ENCODE assay signal across 8 mouse cellular contexts in the genomic region with DNA sequence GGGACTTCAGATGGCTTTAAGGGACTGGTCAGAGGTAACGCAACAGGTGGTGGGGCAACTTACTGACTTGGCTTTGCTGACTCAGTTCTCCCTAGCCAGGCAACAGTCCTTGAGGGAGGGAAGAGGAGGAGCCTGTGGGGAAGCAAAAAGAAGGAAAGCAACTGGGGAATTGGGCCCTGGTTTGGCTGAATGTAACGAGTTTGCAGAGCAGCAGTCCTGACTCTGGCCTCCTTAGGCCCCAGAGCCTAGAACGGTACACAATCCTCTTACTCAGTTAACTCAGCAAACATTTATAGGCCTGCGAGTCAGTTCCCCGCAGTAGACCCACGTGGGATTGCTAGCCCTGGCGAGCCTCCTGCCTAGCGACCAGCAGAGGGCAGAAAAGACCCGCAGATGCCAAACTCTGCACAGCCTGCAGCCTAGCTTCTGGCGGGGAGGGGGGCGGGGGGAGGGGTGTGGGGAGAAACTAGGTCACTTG. TPM values are rescaled to one million over a fixed set of nuclear protein-coding genes. Genes with fewer than 3 reads are reported as not detected.
DNase-seq lines count a peak whose midpoint lies in the region; ATAC-seq lines count a peak whose summit lies in the region.

No protein-coding gene starts in this region.

- peak; percentile 91 for ATAC-seq in megakaryocyte progenitor cell, adult 5-6 weeks (replicated peaks; ENCODE audit: poor library complexity)

- DNase-seq in T-cell, adult 2 months (ENCODE audit: low spot score), result peak; percentile 56
- DNase-seq in cerebellum, postnatal 4 days (ENCODE audit: low spot score in 2 of 2), result peak; percentile 65 to 85
- peak; percentile 72 to 78 for DNase-seq in gastrocnemius, adult 8-10 months (ENCODE audit: low spot score in 2 of 2)
- peak; percentile 83 for DNase-seq in induced T-regulatory cell, adult 2 months (ENCODE audit: low read depth)
- DNase-seq in left cerebral cortex, adult 9 months (ENCODE audit: low spot score in 2 of 2), result peak; percentile 30 to 87
- DNase-seq in right cerebral cortex, postnatal 10 days (ENCODE audit: low spot score in 2 of 2), result peak; percentile 90 to 92
- DNase-seq in yolk sac, embryonic 10.5 days (ENCODE audit: low spot score), result peak; percentile 55

RNA-seq across cellular contexts. Expression of gene Rbm15, which starts 23.5 kb away (rescaled TPM):
- 10 to 100 TPM; 20.8 to 25.7 (median 22.8) TPM for total RNA-seq in gastrocnemius, adult 8-10 months (2022)
- 49.5 and 50.0 TPM in 2 replicates for total RNA-seq in megakaryocyte progenitor cell, adult 5-6 weeks (2015)
- 31.2 and 33.9 TPM in 2 replicates for total RNA-seq in megakaryocyte progenitor cell, adult 5-6 weeks (2017)

Comparison
In these comparisons a context has a peak if more than half of its experiments do, and no peak if none do; other contexts are left out.
1. Peak in every context shown above with its lines: DNase-seq and ATAC-seq.